Mouse (Mus musculus) heart, postnatal 0 days (tissue): Measurements from ENCODE around the gene Rnf187.

Source experiments
- CTCF ChIP-seq: IDR thresholded peaks from 2 replicates; pipeline ENCODE4 v1.5.1; 2016; ENCODE audit warnings: antibody characterized with exemption, control low read depth, low read depth
- EP300 ChIP-seq: IDR thresholded peaks from 2 replicates; pipeline ENCODE4 v1.6.1; 2016; ENCODE audit warnings: antibody characterized with exemption, low read depth

DNA sequence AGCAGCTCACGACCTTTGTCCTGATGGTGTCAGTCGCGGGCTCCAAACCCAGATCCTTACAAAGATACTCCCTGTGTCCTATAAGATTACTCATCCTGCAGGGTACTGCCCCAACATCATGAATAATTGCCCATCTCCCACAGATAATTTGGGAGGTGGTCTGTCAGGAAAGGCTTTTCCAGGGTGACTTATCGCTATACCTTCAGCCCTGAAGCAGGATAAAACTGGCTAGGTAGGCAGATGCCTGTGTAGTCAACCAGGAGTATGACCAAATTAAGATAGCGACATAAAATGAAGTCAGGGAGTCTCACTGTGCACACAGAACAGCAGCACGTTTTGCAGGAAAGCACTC, 348 bp upstream of the Rnf187 start:
- TF ChIP-seq EP300 (no peak), CTCF (no peak)
